Mouse (Mus musculus): ENCODE results near the gene Tubg1. TPM values are rescaled to one million over a fixed set of nuclear protein-coding genes. Genes with fewer than 3 reads are reported as not detected.

The Tubg1 gene
- polyA plus RNA-seq, 1 experiment from 2014 or later: 126 TPM

- 54% methylated on average over 5 of the region's 5 CpGs for WGBS
- Histone ChIP-seq H3K27me3 (ENCODE audit: control insufficient read depth, insufficient read depth, low read length) (peaks cover 47% of the 10 kb centered on the region), H3K4me2 (ENCODE audit: low read depth, low read length, severe bottlenecking) (no peak overlapping the region), H3K9ac (ENCODE audit: low read length) (no peak overlapping the region), H3K4me3 (ENCODE audit: low read depth, low read length) (no peak overlapping the region), H3K9me3 (ENCODE audit: control insufficient read depth, low read length) (no peaks in the 10 kb centered on the region), H3K4me1 (replicated peaks; ENCODE audit: control insufficient read depth, insufficient read depth, low read length) (peaks cover 14% of the 10 kb centered on the region), H3K27ac (ENCODE audit: low read depth, low read length) (no peak overlapping the region), H3K36me3 (ENCODE audit: control insufficient read depth, insufficient read depth, low read length) (no peaks in the 10 kb centered on the region)
- DNase-seq (ENCODE audit: low spot score) (no peak), ATAC-seq (replicated peaks; ENCODE audit: low FRiP score) (no peak)
Observed at GRCm38 (mm10) chr11:101162301-101162700, 42.6 kb downstream of the Tubg1 start.

GRCm38 (mm10) chr11:101162772-101163171 lies 43.0 kb downstream of the Tubg1 start:
- Histone ChIP-seq H3K4me3 (ENCODE audit: low read depth, low read length) (no peak overlapping the region), H3K27ac (ENCODE audit: low read depth, low read length) (no peak overlapping the region), H3K4me1 (replicated peaks; ENCODE audit: control insufficient read depth, insufficient read depth, low read length) (peaks cover 14% of the 10 kb centered on the region), H3K27me3 (ENCODE audit: control insufficient read depth, insufficient read depth, low read length) (peaks cover 51% of the 10 kb centered on the region), H3K9ac (ENCODE audit: low read length) (no peak overlapping the region), H3K36me3 (ENCODE audit: control insufficient read depth, insufficient read depth, low read length) (no peaks in the 10 kb centered on the region), H3K9me3 (ENCODE audit: control insufficient read depth, low read length) (no peaks in the 10 kb centered on the region), H3K4me2 (ENCODE audit: low read depth, low read length, severe bottlenecking) (no peak overlapping the region)
- DNase-seq (ENCODE audit: low spot score): no peak
- WGBS: 52% methylated on average over 5 of the region's 5 CpGs
- no peak for ATAC-seq (replicated peaks; ENCODE audit: low FRiP score)

GRCm38 (mm10) chr11:101163476-101164350 lies 44.0 kb downstream of the Tubg1 start:
- ATAC-seq (replicated peaks; ENCODE audit: low FRiP score) (no peak), DNase-seq (ENCODE audit: low spot score) (no peak)
- peaks cover 61% of the 10 kb centered on the region for H3K27me3 ChIP-seq (ENCODE audit: control insufficient read depth, insufficient read depth, low read length)
- peaks cover 14% of the 10 kb centered on the region for H3K4me1 ChIP-seq (replicated peaks; ENCODE audit: control insufficient read depth, insufficient read depth, low read length)
- no peaks in the 10 kb centered on the region for H3K36me3 ChIP-seq (ENCODE audit: control insufficient read depth, insufficient read depth, low read length)
- no peak overlapping the region for H3K27ac ChIP-seq (ENCODE audit: low read depth, low read length)
- WGBS: 7% methylated on average over 48 of the region's 49 CpGs
- peak overlapping the region; percentile 12; the same call in 1 of the 2 replicates for H3K9ac ChIP-seq (ENCODE audit: low read length)
- H3K4me2 ChIP-seq (ENCODE audit: low read depth, low read length, severe bottlenecking): peak overlapping the region; percentile 45
- peak overlapping the region; percentile 18 for H3K4me3 ChIP-seq (ENCODE audit: low read depth, low read length)
- H3K9me3 ChIP-seq (ENCODE audit: control insufficient read depth, low read length): no peaks in the 10 kb centered on the region

GRCm38 (mm10) chr11:101164351-101164665 lies 44.6 kb downstream of the Tubg1 start:
- Histone ChIP-seq H3K27ac (ENCODE audit: low read depth, low read length) (no peak overlapping the region), H3K27me3 (ENCODE audit: control insufficient read depth, insufficient read depth, low read length) (peaks cover 67% of the 10 kb centered on the region)
- 2% methylated on average over 20 of the region's 21 CpGs for WGBS

GRCm38 (mm10) chr11:101164677-101165580 lies 45.2 kb downstream of the Tubg1 start:
- WGBS: 7% methylated on average over 35 of the region's 35 CpGs

More at GRCm38 (mm10) chr11:101164351-101164665, 44.6 kb downstream of the Tubg1 start:
- DNase-seq (ENCODE audit: low spot score): no peak
- Histone ChIP-seq H3K9ac (ENCODE audit: low read length) (peak overlapping the region; percentile 12; the same call in 1 of the 2 replicates), H3K4me2 (ENCODE audit: low read depth, low read length, severe bottlenecking) (peak overlapping the region; percentile 45), H3K36me3 (ENCODE audit: control insufficient read depth, insufficient read depth, low read length) (no peaks in the 10 kb centered on the region), H3K9me3 (ENCODE audit: control insufficient read depth, low read length) (no peaks in the 10 kb centered on the region), H3K4me3 (ENCODE audit: low read depth, low read length) (peak overlapping the region; percentile 18), H3K4me1 (replicated peaks; ENCODE audit: control insufficient read depth, insufficient read depth, low read length) (peaks cover 14% of the 10 kb centered on the region)
- ATAC-seq (replicated peaks; ENCODE audit: low FRiP score): no peak

GRCm38 (mm10) chr11:101166357-101166756 lies 46.6 kb downstream of the Tubg1 start:
- DNase-seq (ENCODE audit: low spot score) (no peak), ATAC-seq (replicated peaks; ENCODE audit: low FRiP score) (no peak)
- Histone ChIP-seq H3K9ac (ENCODE audit: low read length) (no peak overlapping the region), H3K27ac (ENCODE audit: low read depth, low read length) (no peak overlapping the region), H3K36me3 (ENCODE audit: control insufficient read depth, insufficient read depth, low read length) (no peaks in the 10 kb centered on the region), H3K4me2 (ENCODE audit: low read depth, low read length, severe bottlenecking) (no peak overlapping the region), H3K4me3 (ENCODE audit: low read depth, low read length) (no peak overlapping the region), H3K9me3 (ENCODE audit: control insufficient read depth, low read length) (no peaks in the 10 kb centered on the region), H3K27me3 (ENCODE audit: control insufficient read depth, insufficient read depth, low read length) (peaks cover 76% of the 10 kb centered on the region), H3K4me1 (replicated peaks; ENCODE audit: control insufficient read depth, insufficient read depth, low read length) (peaks cover 20% of the 10 kb centered on the region)
- 38% methylated on average over 14 of the region's 14 CpGs for WGBS

More at GRCm38 (mm10) chr11:101164677-101165580, 45.2 kb downstream of the Tubg1 start:
- ATAC-seq (replicated peaks; ENCODE audit: low FRiP score): no peak
- Histone ChIP-seq H3K4me1 (replicated peaks; ENCODE audit: control insufficient read depth, insufficient read depth, low read length) (peaks cover 17% of the 10 kb centered on the region), H3K4me3 (ENCODE audit: low read depth, low read length) (no peak overlapping the region), H3K36me3 (ENCODE audit: control insufficient read depth, insufficient read depth, low read length) (no peaks in the 10 kb centered on the region), H3K4me2 (ENCODE audit: low read depth, low read length, severe bottlenecking) (peak overlapping the region; percentile 45), H3K27ac (ENCODE audit: low read depth, low read length) (no peak overlapping the region), H3K9ac (ENCODE audit: low read length) (no peak overlapping the region; the same call in 1 of the 2 replicates), H3K27me3 (ENCODE audit: control insufficient read depth, insufficient read depth, low read length) (peaks cover 72% of the 10 kb centered on the region), H3K9me3 (ENCODE audit: control insufficient read depth, low read length) (no peaks in the 10 kb centered on the region)
- DNase-seq (ENCODE audit: low spot score): no peak

- Histone ChIP-seq H3K4me3 (ENCODE audit: low read depth, low read length) (no peak overlapping the region), H3K27me3 (ENCODE audit: control insufficient read depth, insufficient read depth, low read length) (peaks cover 77% of the 10 kb centered on the region), H3K27ac (ENCODE audit: low read depth, low read length) (no peak overlapping the region), H3K9ac (ENCODE audit: low read length) (no peak overlapping the region), H3K9me3 (ENCODE audit: control insufficient read depth, low read length) (no peaks in the 10 kb centered on the region), H3K36me3 (ENCODE audit: control insufficient read depth, insufficient read depth, low read length) (no peaks in the 10 kb centered on the region), H3K4me2 (ENCODE audit: low read depth, low read length, severe bottlenecking) (no peak overlapping the region), H3K4me1 (replicated peaks; ENCODE audit: control insufficient read depth, insufficient read depth, low read length) (peaks cover 25% of the 10 kb centered on the region)
- DNase-seq (ENCODE audit: low spot score): no peak
- 44% methylated on average over 19 of the region's 19 CpGs for WGBS
- ATAC-seq (replicated peaks; ENCODE audit: low FRiP score): no peak
Observed at GRCm38 (mm10) chr11:101167211-101167962, 47.6 kb downstream of the Tubg1 start.

- H3K9ac ChIP-seq (ENCODE audit: low read length): no peak overlapping the region
- H3K4me1 ChIP-seq (replicated peaks; ENCODE audit: control insufficient read depth, insufficient read depth, low read length): peaks cover 28% of the 10 kb centered on the region
- no peak overlapping the region for H3K27ac ChIP-seq (ENCODE audit: low read depth, low read length)
- H3K4me3 ChIP-seq (ENCODE audit: low read depth, low read length): no peak overlapping the region
- H3K36me3 ChIP-seq (ENCODE audit: control insufficient read depth, insufficient read depth, low read length): no peaks in the 10 kb centered on the region
- DNase-seq (ENCODE audit: low spot score) (no peak), ATAC-seq (replicated peaks; ENCODE audit: low FRiP score) (no peak)
- H3K9me3 ChIP-seq (ENCODE audit: control insufficient read depth, low read length): no peaks in the 10 kb centered on the region
- 42% methylated on average over 8 of the region's 8 CpGs for WGBS
- peaks cover 77% of the 10 kb centered on the region for H3K27me3 ChIP-seq (ENCODE audit: control insufficient read depth, insufficient read depth, low read length)
- no peak overlapping the region for H3K4me2 ChIP-seq (ENCODE audit: low read depth, low read length, severe bottlenecking)
Observed at GRCm38 (mm10) chr11:101167963-101168300, 48.2 kb downstream of the Tubg1 start.
